Mouse (Mus musculus): ENCODE results near the gene Id4.

DNA sequence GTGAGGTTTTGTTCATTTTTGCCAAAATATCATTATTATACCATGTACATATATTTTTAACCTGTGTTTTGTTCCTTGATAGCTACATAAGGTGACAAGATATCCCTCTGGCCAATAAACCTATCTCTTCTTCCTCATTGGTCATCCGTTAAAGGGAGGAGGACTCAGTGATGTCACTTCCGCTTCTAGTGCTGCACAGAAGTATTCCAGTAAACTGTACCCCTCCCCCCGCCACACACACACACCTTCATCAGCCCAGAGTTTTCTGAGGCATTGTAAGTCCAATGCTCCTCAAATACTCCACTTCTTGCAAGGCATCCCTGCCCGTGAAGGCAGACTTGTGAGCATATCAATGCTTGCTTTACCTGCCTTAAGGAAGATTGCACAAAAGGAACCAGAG lies 24.6 kb upstream of the Id4 start:
- TF ChIP-seq GATA1 (IDR thresholded peaks at IDR 0.05; ENCODE audit: low read length) = no peak
- no peak for TF ChIP-seq TAL1 (IDR thresholded peaks at IDR 0.05; ENCODE audit: low read length)
